Mouse (Mus musculus) kidney, postnatal 0 days (tissue): Measurements from ENCODE around the gene Klk7. TPM values are rescaled to one million over a fixed set of nuclear protein-coding genes. Genes with fewer than 3 reads are reported as not detected.

Source experiments
- ATAC-seq: fragments of 200-750 bp; cut with Nextera tagmentation; replicated peaks from 2 replicates; pipeline ENCODE4 v1.8.0; 2017; ENCODE audit warnings: low read depth, moderate number of reproducible peaks, moderate TSS enrichment, moderate library complexity; ENCODE audit not compliant: low FRiP score
- DNase-seq: peaks from one replicate; pipeline ENCODE4 v3.0.0-alpha.2; 2016; ENCODE audit warnings: low spot score
- H3K27ac ChIP-seq: fragments of 300-500 bp; sonication (generic); 2 replicates; pipeline ENCODE4 v1.5.1; 2014; ENCODE audit warnings: mild to moderate bottlenecking
- H3K27me3 ChIP-seq: fragments of 300-500 bp; sonication (generic); 2 replicates; pipeline ENCODE4 v1.6.1; 2014; ENCODE audit warnings: low read length, mixed read lengths; ENCODE audit not compliant: insufficient read depth
- H3K36me3 ChIP-seq: fragments of 300-500 bp; sonication (generic); 2 replicates; pipeline ENCODE4 v1.6.1; 2014; ENCODE audit warnings: low read length, mixed read lengths; ENCODE audit not compliant: insufficient read depth
- H3K4me1 ChIP-seq: fragments of 300-500 bp; sonication (generic); replicated peaks from 2 replicates; pipeline ENCODE4 v1.6.1; 2014; ENCODE audit warnings: antibody characterized with exemption, low read length, mixed read lengths; ENCODE audit not compliant: insufficient read depth
- H3K4me2 ChIP-seq: fragments of 300-500 bp; sonication (generic); 2 replicates; pipeline ENCODE4 v1.6.1; 2014; ENCODE audit warnings: mild to moderate bottlenecking, low read length, moderate library complexity, mixed read lengths
- H3K4me3 ChIP-seq: fragments of 300-500 bp; sonication (generic); replicated peaks from 2 replicates; pipeline ENCODE4 v1.5.1; 2014; ENCODE audit warnings: low read depth, low read length
- H3K9ac ChIP-seq: fragments of 300-500 bp; sonication (generic); 2 replicates; pipeline ENCODE4 v1.6.1; 2014; ENCODE audit warnings: low read depth, low read length
- H3K9me3 ChIP-seq: fragments of 300-500 bp; sonication (generic); replicated peaks from 2 replicates; pipeline ENCODE4 v1.6.1; 2016; ENCODE audit warnings: low read length, inconsistent platforms, mixed read lengths
- CTCF ChIP-seq: IDR thresholded peaks from 2 replicates; pipeline ENCODE4 v1.5.1; 2016; ENCODE audit warnings: antibody characterized with exemption, low read depth, mild to moderate bottlenecking, moderate library complexity
- WGBS: fragments of 180-500 bp; shearing (Covaris S2); extraction: QIAGEN DNeasy Blood & Tissue Kit; methylation state at CpG from one replicate; pipeline ENCODE4 v1.1.7; 2014; 5-methylcytosine and 5-hydroxymethylcytosine counted together
- polyA plus RNA-seq: library from polyadenylated mRNA; unstranded; fragments of >200 nt; fragmentation: Nextera tagmentation; extraction: Ambion mirVana; gene quantifications from 2 replicates; pipeline ENCODE4 v1.2.1, GENCODE M21; 2015

Klk7 gene
- polyA plus RNA-seq, 1 experiment from 2014 or later = not detected

- no peaks in the 10 kb centered on the region for H3K36me3 ChIP-seq
- 0 out of 2 replicates have a peak, but pooled peaks cover 2% of the 10 kb centered on the region for H3K4me1 ChIP-seq
- H3K9me3 ChIP-seq = no peaks in the 10 kb centered on the region
- H3K4me2 ChIP-seq = no peak overlapping the region
- H3K27me3 ChIP-seq = no peaks in the 10 kb centered on the region
- H3K27ac ChIP-seq = no peak overlapping the region
- 56% methylated on average over 6 of the region's 6 CpGs for WGBS
- H3K9ac ChIP-seq = no peak overlapping the region
- DNase-seq (no peak), ATAC-seq (no peak)
- H3K4me3 ChIP-seq = no peak overlapping the region
- no peak for TF ChIP-seq CTCF
These were observed 30.9 kb upstream of the Klk7 start for GRCm38 (mm10) chr7:43780241-43780640.

- no peak within 1 kb of the TSS for H3K27ac ChIP-seq
- H3K27me3 ChIP-seq = no peaks in the 10 kb centered on the region
- WGBS = 42% methylated on average over 5 of the region's 5 CpGs
- H3K9ac ChIP-seq = no peak within 1 kb of the TSS
- H3K4me2 ChIP-seq = no peak within 1 kb of the TSS
- no peak for TF ChIP-seq CTCF
- H3K9me3 ChIP-seq = no peaks in the 10 kb centered on the region
- H3K36me3 ChIP-seq = no peaks in the 10 kb centered on the region
- ATAC-seq (no peak), DNase-seq (no peak)
- H3K4me1 ChIP-seq = 0 out of 2 replicates have a peak, but pooled peaks cover 2% of the 10 kb centered on the region
- H3K4me3 ChIP-seq = no peak within 1 kb of the TSS
These were observed 30.3 kb upstream of the Klk7 start, which contains the start of gene Klk10 for GRCm38 (mm10) chr7:43780746-43781145. Klk10 (plus strand) TSS chr7:43781035.

GRCm38 (mm10) chr7:43781541-43781940 is 29.6 kb upstream of the Klk7 start:
- DNase-seq (no peak), ATAC-seq (no peak)
- H3K27me3 ChIP-seq = no peaks in the 10 kb centered on the region
- H3K9me3 ChIP-seq = no peaks in the 10 kb centered on the region
- no peaks in the 10 kb centered on the region for H3K36me3 ChIP-seq
- H3K9ac ChIP-seq = no peak overlapping the region
- no peak overlapping the region for H3K27ac ChIP-seq
- no peak overlapping the region for H3K4me2 ChIP-seq
- WGBS = 91% methylated on average over 11 of the region's 11 CpGs
- H3K4me3 ChIP-seq = no peak overlapping the region
- H3K4me1 ChIP-seq = 0 out of 2 replicates have a peak, but pooled peaks cover 2% of the 10 kb centered on the region
- no peak for TF ChIP-seq CTCF

- Histone ChIP-seq H3K27ac (no peak overlapping the region), H3K9ac (no peak overlapping the region), H3K4me3 (no peak overlapping the region), H3K9me3 (no peaks in the 10 kb centered on the region), H3K27me3 (no peaks in the 10 kb centered on the region), H3K4me1 (0 out of 2 replicates have a peak, but pooled peaks cover 2% of the 10 kb centered on the region), H3K4me2 (peak overlapping the region; percentile 48), H3K36me3 (no peaks in the 10 kb centered on the region)
- TF ChIP-seq CTCF = peak; percentile 88
- ATAC-seq (peak; percentile 86), DNase-seq (peak; percentile 90)
- 6% methylated on average over 36 of the region's 36 CpGs for WGBS
These were observed 28.5 kb upstream of the Klk7 start for GRCm38 (mm10) chr7:43782275-43783265.

- Histone ChIP-seq H3K27me3 (no peaks in the 10 kb centered on the region), H3K4me3 (no peak overlapping the region), H3K27ac (no peak overlapping the region), H3K9ac (no peak overlapping the region), H3K4me1 (0 out of 2 replicates have a peak, but pooled peaks cover 2% of the 10 kb centered on the region), H3K9me3 (no peaks in the 10 kb centered on the region), H3K36me3 (no peaks in the 10 kb centered on the region), H3K4me2 (no peak overlapping the region)
- peak; percentile 14 for DNase-seq
- TF ChIP-seq CTCF = peak; percentile 44
- 79% methylated on average over 1 of the region's 1 CpGs for WGBS
- ATAC-seq = no peak
These were observed 25.8 kb upstream of the Klk7 start for GRCm38 (mm10) chr7:43785286-43785685.

GRCm38 (mm10) chr7:43788096-43788495 is 23.0 kb upstream of the Klk7 start:
- no peak for TF ChIP-seq CTCF
- Histone ChIP-seq H3K4me3 (no peak overlapping the region), H3K27me3 (no peaks in the 10 kb centered on the region), H3K36me3 (no peaks in the 10 kb centered on the region), H3K4me1 (no peaks in the 10 kb centered on the region), H3K9me3 (no peaks in the 10 kb centered on the region), H3K27ac (no peak overlapping the region), H3K4me2 (no peak overlapping the region), H3K9ac (no peak overlapping the region)
- DNase-seq = no peak
- WGBS = 76% methylated on average over 3 of the region's 3 CpGs
- ATAC-seq = no peak
